Mouse (Mus musculus) left cerebral cortex, postnatal 10 days (tissue): Measurements from ENCODE around the gene Foxf1. TPM values are rescaled to one million over a fixed set of nuclear protein-coding genes. Genes with fewer than 3 reads are reported as not detected.

Experiments used
- DNase-seq, 2 experiments: peaks; one replicate each; pipeline ENCODE4 v3.0.0; 2021 to 2022; ENCODE audit warnings: low spot score in 2 of 2, mixed read lengths in 1 of 2; ENCODE audit errors: extremely low spot score in 1 of 2
- intact Hi-C: fragments of 180-260 bp; cut with DNase I; formaldehyde crosslinking; loops from one replicate; pipeline ENCODE4 v1.15.1; 2025
- total RNA-seq, 2 experiments: library from RNA; stranded (reverse); gene quantifications; 2 replicates each; pipeline ENCODE4 v1.2.3; 2021

Foxf1 gene
- total RNA-seq, 2 experiments from 2014 or later: 1.4 to 1.5 TPM

DNA sequence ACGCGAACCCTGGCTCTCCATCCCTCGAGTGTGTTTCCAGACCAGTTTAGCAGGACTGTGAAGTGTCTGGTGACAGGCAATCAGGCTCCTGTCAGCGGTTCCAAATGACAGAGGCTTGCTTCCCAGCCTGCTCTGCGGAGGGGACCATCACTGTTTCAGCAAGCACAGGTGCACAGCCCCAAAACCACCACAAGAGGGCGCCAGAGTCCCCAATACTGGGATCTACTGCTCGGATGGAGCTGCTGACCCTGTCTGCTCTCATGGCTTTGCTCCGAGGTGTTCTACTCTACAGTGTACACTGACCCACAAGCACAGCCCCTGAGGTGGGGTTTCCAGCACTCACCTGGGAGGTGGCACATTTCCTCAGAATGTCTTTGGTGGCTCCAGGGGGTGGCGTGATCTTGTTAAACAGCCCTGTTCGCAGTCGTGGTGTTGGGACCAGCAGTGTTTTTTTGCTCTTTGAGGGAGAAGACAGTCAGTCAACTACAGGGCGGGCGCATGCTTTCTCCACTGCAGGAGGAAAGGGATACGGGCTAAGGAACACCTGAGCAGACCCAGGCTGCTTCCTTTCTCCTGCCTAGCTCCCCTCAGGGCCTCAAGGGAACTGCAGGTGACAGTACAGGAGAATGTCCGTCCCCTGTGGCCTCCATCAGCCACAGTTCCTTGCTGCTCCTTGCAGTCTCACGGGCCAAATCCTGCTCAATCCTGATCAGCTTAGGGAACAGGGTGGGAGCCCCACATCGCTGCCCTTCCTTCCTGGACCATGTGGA is 20.0 kb downstream of the Foxf1 start:
- intact Hi-C loops: no loop called here

DNA sequence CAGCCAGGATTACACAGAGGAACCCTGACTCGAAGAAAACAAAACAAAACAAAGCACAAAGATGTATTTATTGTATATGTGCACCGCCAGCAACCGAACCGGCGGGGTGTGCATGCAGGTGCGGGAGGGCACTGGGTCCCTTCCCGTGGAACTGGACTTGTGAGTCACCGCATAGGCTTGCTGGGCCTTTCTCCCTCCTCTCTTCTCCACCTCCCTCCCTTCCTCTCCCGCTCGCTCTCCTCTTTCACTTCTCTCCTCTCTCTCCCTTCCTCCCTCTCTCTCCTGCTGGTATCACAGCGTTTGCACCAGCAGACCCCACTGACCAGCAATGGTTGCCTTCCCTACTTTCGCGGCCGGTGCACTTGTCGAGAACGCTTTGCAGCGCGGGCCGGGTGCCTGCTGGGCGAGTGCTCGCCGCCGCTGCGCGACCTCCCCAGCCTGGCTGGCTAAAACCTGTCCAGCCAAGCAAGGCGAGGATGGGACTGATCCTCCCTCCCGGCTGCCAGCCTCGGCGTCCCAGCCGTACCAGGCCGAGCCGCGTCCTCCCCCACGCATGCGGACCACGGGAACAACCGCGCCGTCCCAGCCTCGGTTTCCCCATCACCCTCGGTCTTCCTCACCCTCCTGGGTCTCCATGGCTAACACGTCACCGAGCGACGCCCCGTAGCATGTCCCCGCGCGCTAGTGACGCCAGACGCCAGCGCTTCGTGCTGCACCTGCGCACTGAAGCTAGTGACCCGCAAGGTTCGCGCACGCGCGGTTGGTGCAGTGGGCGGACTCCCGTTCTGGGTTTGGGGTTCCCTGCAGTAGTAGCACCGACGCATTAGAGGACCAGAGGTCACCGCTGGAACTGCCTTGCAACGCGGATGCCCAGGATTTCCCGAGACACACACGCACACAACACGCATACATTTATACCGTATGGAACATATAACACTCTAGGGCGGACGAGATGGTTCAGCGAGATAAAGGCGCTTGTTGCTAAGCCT is 23.8 kb downstream of the Foxf1 start, which contains the start of gene Mthfsd:
TSS of gene Mthfsd (minus strand) at position 725 of the 989 bp plus-strand sequence.
- peak; percentile 98 to 99 for DNase-seq
- intact Hi-C loops: loop anchor here (1.0 kb wide), 1 partner anchor 406 kb away; no protein-coding TSS in a partner anchor

More for the DNA sequence above, 20.0 kb downstream of the Foxf1 start:
- peak; percentile 52 to 80 for DNase-seq

DNA sequence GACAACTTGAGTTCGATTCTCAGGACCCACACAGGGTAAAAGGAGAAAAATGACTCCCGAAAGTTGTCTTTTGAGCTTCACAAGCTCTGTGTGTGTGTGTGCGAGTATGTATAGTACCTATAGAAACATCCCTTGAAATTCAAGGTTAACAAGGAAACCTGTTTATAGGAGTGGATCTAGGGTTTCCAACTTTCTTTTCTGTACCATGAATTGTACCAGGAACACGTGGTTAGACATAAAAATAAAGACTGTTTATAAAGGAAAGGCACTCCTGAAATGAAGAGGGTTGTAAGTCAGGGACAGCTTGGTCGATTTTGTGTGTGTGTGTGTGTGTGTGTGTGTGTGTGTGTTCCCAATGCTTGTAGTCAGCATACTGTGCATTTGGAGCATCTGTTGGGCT is 24.5 kb downstream of the Foxf1 start:
- DNase-seq: no peak
- intact Hi-C loops: loop anchor here (1.0 kb wide), 1 partner anchor 406 kb away; no protein-coding TSS in a partner anchor

DNA sequence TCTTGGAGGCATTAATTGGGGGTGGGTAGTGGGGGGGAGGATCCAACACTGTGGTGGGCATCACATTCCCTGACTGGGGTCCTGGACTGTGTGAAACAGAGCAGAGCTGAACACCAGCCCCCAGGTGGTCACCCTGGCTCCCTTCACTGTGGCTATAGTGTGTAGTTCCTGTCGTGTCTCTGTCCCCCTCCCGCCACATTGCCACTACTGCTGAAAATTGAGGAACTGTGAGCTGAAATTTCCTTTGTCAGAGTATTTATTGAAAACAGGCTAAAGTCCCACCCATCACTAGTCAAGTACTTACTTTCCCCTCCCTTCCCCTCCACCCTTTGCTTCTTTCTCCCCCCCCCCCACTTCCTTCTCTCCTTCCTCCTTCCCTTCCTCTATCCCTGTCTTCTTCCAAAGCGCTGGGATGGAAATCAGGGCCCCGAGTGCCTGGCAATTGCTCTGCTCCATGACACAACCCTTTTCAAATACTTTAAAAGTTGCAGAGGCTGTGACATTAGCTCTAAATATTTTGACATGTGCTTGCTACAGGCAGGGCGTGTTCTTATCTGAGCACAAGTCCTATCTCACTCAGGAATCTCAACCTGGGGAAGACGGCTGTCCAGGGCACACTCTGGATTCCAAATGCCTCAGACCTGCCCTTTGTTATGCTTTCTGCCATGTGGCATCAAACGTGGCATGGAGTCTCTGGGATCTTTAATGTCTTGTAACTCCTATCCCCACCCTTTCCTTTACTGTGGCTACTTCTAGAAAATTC is 27.1 kb downstream of the Foxf1 start:
- DNase-seq: no peak
- intact Hi-C loops: no loop called here

DNA sequence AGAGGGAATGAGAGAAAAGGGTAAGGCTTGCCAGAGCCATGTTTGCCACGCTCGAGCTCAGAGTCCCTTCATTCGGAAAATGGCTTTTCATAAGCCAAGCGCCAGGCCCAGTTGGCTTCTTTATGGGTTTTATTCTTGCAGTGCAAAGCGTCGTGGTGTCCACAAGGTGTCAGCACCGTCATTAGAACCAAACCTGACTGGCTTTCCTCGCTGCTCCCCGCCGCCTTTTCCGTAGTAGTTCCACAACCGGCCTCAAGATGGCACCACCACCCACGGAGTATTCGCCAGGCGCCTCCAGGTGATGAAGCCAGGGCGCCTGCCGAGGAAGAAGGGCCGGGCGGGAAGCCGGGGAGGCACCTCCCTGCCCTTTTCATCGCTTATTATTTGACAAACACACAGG is 29.1 kb downstream of the Foxf1 start:
- peak; percentile 90 to 92 for DNase-seq
- intact Hi-C loops: loop anchor here (1.0 to 2.0 kb wide), 2 partner anchors 280 to 400 kb away; no protein-coding TSS in a partner anchor

DNA sequence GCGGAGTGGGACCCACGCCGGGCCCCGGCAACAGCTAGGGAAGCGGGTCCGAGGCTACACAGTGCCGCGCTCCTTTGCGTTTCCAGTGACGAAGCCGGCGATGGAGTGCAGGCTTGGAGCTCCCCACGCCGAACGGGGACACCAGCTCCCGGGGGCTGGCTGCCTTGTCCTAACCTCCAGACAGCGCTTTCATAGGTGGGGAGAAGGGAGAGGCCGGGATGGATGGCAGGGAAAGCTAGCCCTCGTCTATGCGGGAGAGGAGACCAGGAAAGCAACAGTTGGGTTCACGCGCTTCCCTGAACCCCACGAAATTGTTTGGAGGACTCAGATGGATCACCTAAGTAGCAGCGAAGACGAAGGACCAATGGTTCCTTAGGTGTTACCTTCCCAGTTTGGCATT is 30.9 kb downstream of the Foxf1 start:
- intact Hi-C loops: loop anchor here (5.0 kb wide), 1 partner anchor 33 kb away; the partner anchor contains the start of gene Foxf1
- DNase-seq: peak in 1 of 2 experiments; percentile 26

DNA sequence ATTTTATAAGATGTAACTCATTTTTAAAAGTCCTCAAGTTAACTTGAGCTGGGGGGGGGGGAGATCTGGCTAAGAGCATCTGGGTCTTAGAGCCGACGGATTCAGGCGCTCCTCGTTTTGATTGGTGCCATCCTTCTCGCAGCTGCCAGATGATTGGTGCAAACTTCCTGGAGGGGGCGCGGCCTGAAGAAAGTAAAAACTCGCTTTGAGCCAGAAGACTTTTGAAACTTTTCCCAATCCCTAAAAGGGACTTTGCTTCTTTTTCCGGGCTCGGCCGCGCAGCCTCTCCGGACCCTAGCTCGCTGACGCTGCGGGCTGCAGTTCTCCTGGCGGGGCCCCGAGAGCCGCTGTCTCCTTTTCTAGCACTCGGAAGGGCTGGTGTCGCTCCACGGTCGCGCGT is 31.8 kb downstream of the Foxf1 start, which contains the start of gene Foxc2:
TSS of gene Foxc2 (plus strand) at position 224 of the 400 bp plus-strand sequence.
- intact Hi-C loops: loop anchor here (5.0 kb wide), 1 partner anchor 34 kb away; the partner anchor contains the start of gene Foxf1
- peak; percentile 50 to 89 for DNase-seq

DNA sequence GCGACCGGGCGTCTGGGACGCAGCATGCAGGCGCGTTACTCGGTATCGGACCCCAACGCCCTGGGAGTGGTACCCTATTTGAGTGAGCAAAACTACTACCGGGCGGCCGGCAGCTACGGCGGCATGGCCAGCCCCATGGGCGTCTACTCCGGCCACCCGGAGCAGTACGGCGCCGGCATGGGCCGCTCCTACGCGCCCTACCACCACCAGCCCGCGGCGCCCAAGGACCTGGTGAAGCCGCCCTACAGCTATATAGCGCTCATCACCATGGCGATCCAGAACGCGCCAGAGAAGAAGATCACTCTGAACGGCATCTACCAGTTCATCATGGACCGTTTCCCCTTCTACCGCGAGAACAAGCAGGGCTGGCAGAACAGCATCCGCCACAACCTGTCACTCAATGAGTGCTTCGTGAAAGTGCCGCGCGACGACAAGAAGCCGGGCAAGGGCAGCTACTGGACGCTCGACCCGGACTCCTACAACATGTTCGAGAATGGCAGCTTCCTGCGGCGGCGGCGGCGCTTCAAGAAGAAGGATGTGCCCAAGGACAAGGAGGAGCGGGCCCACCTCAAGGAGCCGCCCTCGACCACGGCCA is 32.5 kb downstream of the Foxf1 start:
- intact Hi-C loops: loop anchor here (5.0 kb wide), 1 partner anchor 34 kb away; the partner anchor contains the start of gene Foxf1
- peak in 1 of 2 experiments; percentile 42 for DNase-seq

DNA sequence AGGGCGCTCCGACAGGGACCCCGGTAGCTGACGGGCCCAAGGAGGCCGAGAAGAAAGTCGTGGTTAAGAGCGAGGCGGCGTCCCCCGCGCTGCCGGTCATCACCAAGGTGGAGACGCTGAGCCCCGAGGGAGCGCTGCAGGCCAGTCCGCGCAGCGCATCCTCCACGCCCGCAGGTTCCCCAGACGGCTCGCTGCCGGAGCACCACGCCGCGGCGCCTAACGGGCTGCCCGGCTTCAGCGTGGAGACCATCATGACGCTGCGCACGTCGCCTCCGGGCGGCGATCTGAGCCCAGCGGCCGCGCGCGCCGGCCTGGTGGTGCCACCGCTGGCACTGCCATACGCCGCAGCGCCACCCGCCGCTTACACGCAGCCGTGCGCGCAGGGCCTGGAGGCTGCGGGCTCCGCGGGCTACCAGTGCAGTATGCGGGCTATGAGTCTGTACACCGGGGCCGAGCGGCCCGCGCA is 33.0 kb downstream of the Foxf1 start:
- intact Hi-C loops: loop anchor here (5.0 kb wide), 1 partner anchor 35 kb away; the partner anchor contains the start of gene Foxf1
- DNase-seq: peak in 1 of 2 experiments; percentile 36

DNA sequence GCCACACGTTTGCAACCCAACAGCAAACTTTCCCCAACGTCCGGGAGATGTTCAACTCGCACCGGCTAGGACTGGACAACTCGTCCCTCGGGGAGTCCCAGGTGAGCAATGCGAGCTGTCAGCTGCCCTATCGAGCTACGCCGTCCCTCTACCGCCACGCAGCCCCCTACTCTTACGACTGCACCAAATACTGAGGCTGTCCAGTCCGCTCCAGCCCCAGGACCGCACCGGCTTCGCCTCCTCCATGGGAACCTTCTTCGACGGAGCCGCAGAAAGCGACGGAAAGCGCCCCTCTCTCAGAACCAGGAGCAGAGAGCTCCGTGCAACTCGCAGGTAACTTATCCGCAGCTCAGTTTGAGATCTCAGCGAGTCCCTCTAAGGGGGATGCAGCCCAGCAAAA is 33.7 kb downstream of the Foxf1 start:
- intact Hi-C loops: loop anchor here (5.0 kb wide), 1 partner anchor 36 kb away; the partner anchor contains the start of gene Foxf1

DNA sequence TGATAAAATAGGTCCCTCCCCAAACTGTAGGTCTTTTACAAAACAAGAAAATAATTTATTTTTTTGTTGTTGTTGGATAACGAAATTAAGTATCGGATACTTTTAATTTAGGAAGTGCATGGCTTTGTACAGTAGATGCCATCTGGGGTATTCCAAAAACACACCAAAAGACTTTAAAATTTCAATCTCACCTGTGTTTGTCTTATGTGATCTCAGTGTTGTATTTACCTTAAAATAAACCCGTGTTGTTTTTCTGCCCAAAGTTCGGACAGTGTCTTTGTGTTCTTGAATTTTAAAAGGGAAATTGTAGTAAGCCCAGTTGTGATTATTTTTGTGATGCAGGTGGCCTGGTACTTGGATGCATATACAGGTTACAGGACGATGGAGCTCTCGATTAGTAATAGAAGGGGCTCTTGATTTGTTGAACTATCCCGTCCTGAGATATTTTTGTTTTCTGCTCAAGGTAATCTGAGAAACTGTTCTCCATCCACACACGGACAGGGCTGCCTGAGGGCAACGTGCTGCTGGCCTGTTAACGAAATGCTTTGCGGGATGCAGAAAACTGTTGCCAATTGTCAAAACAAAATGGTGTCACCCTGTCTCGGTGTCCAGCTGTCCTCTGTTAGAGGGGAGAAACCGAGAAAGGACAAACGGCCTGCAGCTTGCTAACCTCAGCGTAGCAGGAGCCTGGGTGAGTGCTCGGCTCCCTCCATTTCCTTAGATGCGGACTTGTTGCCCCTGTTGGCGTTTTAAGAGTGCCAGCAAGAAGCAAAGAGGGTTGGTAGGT is 34.6 kb downstream of the Foxf1 start:
- intact Hi-C loops: loop anchor here (5.0 kb wide), 1 partner anchor 37 kb away; the partner anchor contains the start of gene Foxf1
- DNase-seq: no peak

More for the DNA sequence above, 33.7 kb downstream of the Foxf1 start:
- peak in 1 of 2 experiments; percentile 22 for DNase-seq

DNA sequence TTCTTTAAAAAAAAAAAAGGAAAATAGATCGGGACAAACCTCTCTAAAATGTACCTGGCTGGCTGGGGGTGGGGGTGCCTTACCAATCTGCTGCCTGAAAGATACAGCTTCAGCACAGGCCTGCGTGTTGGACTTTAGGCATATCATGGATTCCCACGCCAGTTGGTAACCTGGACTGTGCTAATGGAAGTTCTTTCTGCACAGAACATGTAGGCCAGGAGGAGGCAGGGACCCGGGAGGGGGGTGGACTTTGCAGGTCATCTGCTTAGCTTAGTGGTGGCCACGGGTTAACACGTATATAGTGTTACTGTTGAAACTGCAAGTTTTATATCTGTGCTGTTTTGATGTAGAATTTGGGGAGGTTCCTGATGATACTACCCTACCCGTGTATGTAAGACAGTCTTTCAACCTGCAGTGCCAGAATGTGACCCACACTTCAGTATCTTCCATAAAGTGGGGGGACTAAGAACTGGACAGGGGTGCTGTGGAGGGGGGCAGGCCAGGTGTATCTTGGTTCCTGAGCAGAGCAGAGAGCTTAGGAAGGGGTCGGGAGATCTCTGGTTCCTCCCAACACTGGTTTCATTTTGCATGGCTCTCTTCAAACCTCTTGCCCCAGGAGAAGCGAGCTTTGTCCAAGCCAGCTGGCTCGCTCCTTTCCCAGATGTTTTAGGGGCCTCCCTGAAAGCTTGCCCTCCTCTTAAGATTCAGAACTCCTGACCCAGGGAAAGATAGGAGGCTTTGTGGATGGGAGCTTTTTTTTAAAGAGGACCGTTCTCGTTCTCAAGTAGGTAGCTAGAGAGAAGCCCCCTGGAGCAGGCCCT is 35.7 kb downstream of the Foxf1 start:
- intact Hi-C loops: loop anchor here (5.0 to 10.0 kb wide), 2 partner anchors 38 to 165 kb away; partner anchors contain the start of gene Foxf1
- no peak for DNase-seq

DNA sequence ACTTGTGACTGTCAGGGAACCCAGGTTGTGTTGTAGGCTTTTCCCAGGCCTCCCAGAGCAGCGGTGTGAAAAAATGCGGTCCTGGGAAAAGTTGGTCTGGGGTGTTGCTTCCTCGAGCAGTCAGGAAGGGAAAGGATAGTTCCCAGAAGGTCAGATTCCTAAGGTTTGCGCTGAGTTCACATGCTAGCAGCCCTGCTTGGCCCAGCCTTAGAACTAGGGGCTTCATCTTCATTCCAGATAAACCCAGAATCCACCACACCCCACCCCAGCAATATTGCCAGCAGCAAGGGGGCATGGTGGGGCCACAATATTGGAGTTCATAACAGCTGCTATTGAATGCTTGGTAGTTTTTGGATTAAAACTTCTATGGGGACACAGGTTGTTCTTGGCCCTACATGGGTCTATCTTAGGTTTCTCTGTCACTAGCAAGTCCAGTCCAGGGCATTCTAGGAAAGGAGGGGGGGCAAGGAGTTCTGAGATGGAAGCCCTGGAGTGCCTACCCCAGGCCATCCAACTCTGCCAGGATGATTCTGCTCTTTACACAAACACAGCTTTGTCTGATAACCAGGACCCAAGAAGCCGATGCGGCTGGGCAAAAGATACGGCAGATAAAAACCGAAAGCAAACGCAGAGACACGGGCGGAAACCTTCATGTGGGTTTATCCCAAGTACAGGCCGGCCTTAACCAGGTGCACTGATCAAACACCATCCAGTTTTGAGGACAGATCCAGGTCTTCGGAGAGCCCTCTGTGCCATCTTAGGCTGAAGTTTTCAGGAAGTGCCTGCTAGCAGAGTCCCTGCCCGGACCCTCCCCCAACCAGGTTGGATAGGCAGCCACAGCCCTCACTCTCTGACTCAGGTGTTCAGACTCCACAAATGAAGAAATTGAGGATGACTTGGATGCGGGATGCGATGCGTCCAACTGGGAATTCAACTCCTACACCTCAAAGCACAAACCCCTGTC is 36.6 kb downstream of the Foxf1 start:
- no peak for DNase-seq
- intact Hi-C loops: loop anchor here (10.0 kb wide), 1 partner anchor 164 kb away; no protein-coding TSS in a partner anchor

DNA sequence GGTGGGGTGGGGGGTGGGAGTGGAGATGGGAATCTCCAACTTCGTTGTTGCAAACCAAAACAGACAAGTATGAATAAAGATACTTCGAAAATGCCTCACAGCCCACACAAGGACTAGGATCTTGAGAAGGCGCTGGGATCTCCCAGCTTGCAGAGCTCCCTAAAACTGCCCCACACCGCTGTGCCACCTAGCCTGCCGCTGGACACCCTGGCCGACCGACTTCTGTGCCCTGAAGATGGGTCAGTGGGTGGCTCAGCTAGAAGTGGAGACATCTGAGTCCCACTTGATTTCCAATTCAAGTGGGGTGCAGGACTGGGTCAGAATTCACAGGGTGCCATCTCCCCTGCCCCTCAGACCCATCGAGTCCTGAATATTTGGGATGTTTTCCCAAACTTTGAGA is 37.5 kb downstream of the Foxf1 start:
- intact Hi-C loops: loop anchor here (10.0 kb wide), 1 partner anchor 163 kb away; no protein-coding TSS in a partner anchor

DNA sequence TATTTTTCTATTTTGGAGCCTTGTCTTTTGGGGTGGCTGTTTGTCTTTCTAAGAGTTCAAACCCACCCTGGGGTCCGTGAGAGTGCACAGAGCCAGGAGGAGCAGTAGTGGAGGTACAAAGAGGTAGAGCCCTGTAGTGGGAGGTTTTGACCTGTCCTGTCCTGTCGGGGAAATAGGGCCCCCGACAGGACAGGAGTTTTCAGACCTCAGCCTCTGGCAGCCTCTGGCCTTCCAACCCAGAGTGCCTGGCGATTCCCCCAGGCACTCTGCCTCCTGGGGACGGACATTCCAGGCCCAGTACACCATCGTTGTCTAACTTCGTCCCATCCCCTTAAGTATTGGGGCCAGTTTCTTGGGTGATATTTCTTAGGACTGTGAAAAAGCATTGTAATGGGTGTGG is 38.2 kb downstream of the Foxf1 start:
- DNase-seq: no peak
- intact Hi-C loops: loop anchor here (10.0 kb wide), 1 partner anchor 162 kb away; no protein-coding TSS in a partner anchor

More for the DNA sequence above, 37.5 kb downstream of the Foxf1 start:
- no peak for DNase-seq
